Mouse (Mus musculus) hindbrain, embryonic 11.5 days (tissue): ENCODE data around the gene Anapc15-ps. TPM values are rescaled to one million over a fixed set of nuclear protein-coding genes. Genes with fewer than 3 reads are reported as not detected.

Source experiments
- ATAC-seq: fragments of 200-750 bp; cut with Nextera tagmentation; 2 replicates; pipeline ENCODE4 v1.8.0; 2017; ENCODE audit warnings: mild to moderate bottlenecking, moderate TSS enrichment, moderate library complexity; ENCODE audit not compliant: low FRiP score
- DNase-seq: peaks from one replicate; pipeline ENCODE4 v3.0.0-alpha.2; 2015; ENCODE audit warnings: low spot score
- H3K27ac ChIP-seq: fragments of 300-500 bp; sonication (generic); 2 replicates; pipeline ENCODE4 v1.5.1; 2014; ENCODE audit warnings: mild to moderate bottlenecking, low read depth, low read length
- H3K27me3 ChIP-seq: fragments of 300-500 bp; sonication (generic); 2 replicates; pipeline ENCODE4 v1.6.1; 2014; ENCODE audit warnings: mild to moderate bottlenecking, low read length, moderate library complexity, mixed read lengths; ENCODE audit not compliant: control insufficient read depth, insufficient read depth
- H3K36me3 ChIP-seq: fragments of 300-500 bp; sonication (generic); 2 replicates; pipeline ENCODE4 v1.6.1; 2014; ENCODE audit warnings: mild to moderate bottlenecking, low read length, moderate library complexity, mixed read lengths; ENCODE audit not compliant: control insufficient read depth, insufficient read depth
- H3K4me1 ChIP-seq: fragments of 300-500 bp; sonication (generic); replicated peaks from 2 replicates; pipeline ENCODE4 v1.6.1; 2014; ENCODE audit warnings: low read length, mixed read lengths; ENCODE audit not compliant: control insufficient read depth, insufficient read depth
- H3K4me2 ChIP-seq: fragments of 300-500 bp; sonication (generic); replicated peaks from 2 replicates; pipeline ENCODE4 v1.6.1; 2014; ENCODE audit warnings: mild to moderate bottlenecking, low read depth, low read length
- H3K4me3 ChIP-seq: fragments of 300-500 bp; sonication (generic); 2 replicates; pipeline ENCODE4 v1.5.1; 2014; ENCODE audit warnings: low read depth, low read length
- H3K9ac ChIP-seq: fragments of 300-500 bp; sonication (generic); 2 replicates; pipeline ENCODE4 v1.6.1; 2014; ENCODE audit warnings: low read depth, low read length
- H3K9me3 ChIP-seq: fragments of 300-500 bp; sonication (generic); 2 replicates; pipeline ENCODE4 v1.6.1; 2016; ENCODE audit warnings: low read length; ENCODE audit not compliant: control insufficient read depth
- WGBS: fragments of 180-500 bp; shearing (Covaris S2); extraction: QIAGEN DNeasy Blood & Tissue Kit; methylation state at CpG from one replicate; pipeline ENCODE4 v1.1.7; 2014; 5-methylcytosine and 5-hydroxymethylcytosine counted together
- polyA plus RNA-seq: library from polyadenylated mRNA; unstranded; fragments of >200 nt; fragmentation: Nextera tagmentation; extraction: Ambion mirVana; gene quantifications from 2 replicates; pipeline ENCODE4 v1.2.1, GENCODE M21; 2014

Anapc15-ps gene
- polyA plus RNA-seq, 1 experiment from 2014 or later: not detected

DNA sequence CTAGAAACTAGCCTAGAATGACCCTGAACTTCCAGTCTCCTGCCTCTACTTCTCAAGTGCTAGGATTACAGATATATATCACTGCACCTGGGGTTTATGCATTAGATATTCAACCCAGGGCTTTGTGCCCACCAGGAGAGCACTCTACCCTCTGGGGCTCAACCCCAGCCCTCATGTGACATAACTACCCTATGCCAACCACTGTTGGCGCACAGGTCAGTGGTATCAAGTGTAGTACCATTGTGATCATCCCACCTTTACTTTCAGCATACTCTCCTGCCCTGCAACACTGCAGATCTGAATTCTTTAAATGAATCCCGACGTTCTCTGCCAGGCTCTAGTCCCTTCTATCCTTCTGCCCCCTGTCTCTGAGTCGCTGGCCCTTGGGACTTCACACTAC is 11.0 kb upstream of the Anapc15-ps start:
- DNase-seq: no peak
- ATAC-seq: no peak
- H3K27me3 ChIP-seq: no peaks in the 10 kb centered on the region
- H3K36me3 ChIP-seq: no peaks in the 10 kb centered on the region
- no peaks in the 10 kb centered on the region for H3K9me3 ChIP-seq
- H3K4me3 ChIP-seq: no peak overlapping the region
- peaks cover 4% of the 10 kb centered on the region for H3K4me1 ChIP-seq
- no peak overlapping the region for H3K9ac ChIP-seq
- 90% methylated on average over 4 of the region's 4 CpGs for WGBS
- no peak overlapping the region for H3K27ac ChIP-seq
- H3K4me2 ChIP-seq: no peak overlapping the region

DNA sequence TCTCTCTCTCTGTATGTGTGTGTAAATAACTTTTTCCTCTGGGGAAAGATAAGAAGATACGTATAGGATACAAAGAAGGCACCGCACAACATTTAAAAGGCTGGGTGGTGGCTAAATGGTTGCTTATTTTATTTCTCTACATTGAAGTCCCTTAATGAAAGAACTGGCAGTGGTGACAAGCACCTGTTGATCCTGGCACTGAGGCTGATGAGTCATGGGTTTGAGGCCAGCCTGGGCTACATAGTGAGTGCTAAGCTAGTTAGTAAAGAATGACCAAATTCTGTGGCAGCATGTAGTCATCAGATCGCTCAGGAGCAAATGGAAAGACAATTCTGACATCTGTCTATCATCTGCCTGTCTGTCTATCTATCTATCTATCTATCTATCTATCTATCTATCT is 10.5 kb upstream of the Anapc15-ps start:
- Histone ChIP-seq H3K36me3 (no peaks in the 10 kb centered on the region), H3K9me3 (no peaks in the 10 kb centered on the region), H3K4me1 (peaks cover 4% of the 10 kb centered on the region), H3K9ac (no peak overlapping the region), H3K27ac (no peak overlapping the region), H3K4me3 (no peak overlapping the region), H3K4me2 (no peak overlapping the region), H3K27me3 (no peaks in the 10 kb centered on the region)
- ATAC-seq: no peak
- DNase-seq: no peak
- WGBS: 88% methylated on average over 3 of the region's 3 CpGs

DNA sequence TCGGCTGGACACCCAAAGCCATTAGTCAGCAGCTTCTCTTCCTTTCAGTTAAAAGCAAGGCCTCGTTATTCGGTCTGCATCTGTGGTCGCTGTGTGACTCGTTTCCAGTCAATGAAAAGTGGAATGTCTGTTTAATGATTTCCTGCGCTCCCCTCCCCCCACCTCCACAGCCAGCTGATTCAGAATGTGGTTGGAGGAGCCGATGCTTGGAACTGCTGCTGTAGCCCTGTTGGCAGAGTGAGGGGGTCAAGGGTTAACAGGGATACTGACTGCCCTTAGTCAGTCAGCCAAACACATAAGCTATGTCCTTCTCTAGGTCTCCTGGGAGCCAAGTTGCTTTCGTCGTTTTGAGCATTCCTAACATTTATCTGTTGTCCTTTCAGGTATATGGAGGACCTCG is 9.7 kb upstream of the Anapc15-ps start:
- Histone ChIP-seq H3K27ac (no peak overlapping the region), H3K9ac (no peak overlapping the region), H3K27me3 (no peaks in the 10 kb centered on the region), H3K4me1 (peaks cover 4% of the 10 kb centered on the region), H3K36me3 (no peaks in the 10 kb centered on the region), H3K4me2 (no peak overlapping the region), H3K9me3 (no peaks in the 10 kb centered on the region), H3K4me3 (no peak overlapping the region)
- ATAC-seq: no peak
- WGBS: 64% methylated on average over 10 of the region's 10 CpGs
- no peak for DNase-seq

DNA sequence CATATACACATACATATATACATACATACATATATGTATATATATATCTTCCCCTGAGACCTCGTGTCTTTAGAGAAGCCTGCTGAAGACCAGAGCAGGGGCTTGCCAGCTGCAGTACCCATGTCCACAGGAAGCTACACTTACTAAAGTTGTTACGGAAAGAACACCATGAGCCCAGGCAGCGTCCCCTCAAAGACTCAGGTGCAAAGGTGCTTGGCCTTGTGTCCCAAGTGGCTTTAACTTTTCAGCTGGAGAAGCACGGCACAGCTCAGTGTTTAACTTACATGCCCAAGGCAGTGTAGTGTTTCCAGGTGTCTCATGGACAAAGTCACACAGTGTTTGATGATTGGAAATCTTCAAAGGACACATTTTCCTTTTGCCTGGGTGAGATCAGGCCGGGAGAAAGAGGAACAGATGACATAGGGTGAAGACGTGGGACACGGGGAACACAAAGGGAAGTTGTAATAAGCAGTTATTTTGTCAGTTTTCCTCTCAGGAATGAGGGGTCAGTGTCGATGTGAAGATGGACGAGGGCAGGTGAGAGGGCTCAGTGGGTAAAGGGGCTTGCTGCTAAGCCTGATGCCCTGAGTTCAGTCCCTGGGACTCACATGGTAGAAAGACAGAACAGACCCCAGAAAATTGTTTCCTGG is 9.0 kb upstream of the Anapc15-ps start:
- no peak overlapping the region for H3K4me3 ChIP-seq
- peaks cover 4% of the 10 kb centered on the region for H3K4me1 ChIP-seq
- no peak overlapping the region for H3K27ac ChIP-seq
- H3K36me3 ChIP-seq: no peaks in the 10 kb centered on the region
- no peak overlapping the region for H3K9ac ChIP-seq
- H3K4me2 ChIP-seq: no peak overlapping the region
- ATAC-seq (no peak), DNase-seq (no peak)
- H3K9me3 ChIP-seq: no peaks in the 10 kb centered on the region
- no peaks in the 10 kb centered on the region for H3K27me3 ChIP-seq
- whole genome bisulfite sequencing: 84% methylated on average over 9 of the region's 9 CpGs

DNA sequence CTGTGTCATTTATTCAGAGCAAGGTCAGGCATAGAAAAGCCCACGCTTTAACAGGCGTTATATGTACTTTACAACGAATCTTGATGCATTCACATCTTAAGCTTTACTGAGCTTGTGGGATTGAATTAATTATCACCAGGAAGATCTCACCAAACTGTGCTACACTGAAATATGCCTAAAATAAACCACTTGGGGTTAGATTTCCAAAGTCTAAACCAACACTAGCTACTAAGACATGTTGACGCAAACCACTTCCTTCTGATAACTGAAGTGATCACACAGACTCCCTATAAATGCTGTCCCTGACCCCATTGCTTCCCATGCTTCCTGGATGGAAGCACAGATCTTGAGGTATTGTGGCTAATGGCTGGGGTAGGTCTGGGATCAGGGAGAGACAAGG is 8.2 kb upstream of the Anapc15-ps start:
- Histone ChIP-seq H3K27ac (no peak overlapping the region), H3K9me3 (no peaks in the 10 kb centered on the region), H3K27me3 (no peaks in the 10 kb centered on the region), H3K4me2 (no peak overlapping the region), H3K4me3 (no peak overlapping the region), H3K36me3 (no peaks in the 10 kb centered on the region), H3K4me1 (peaks cover 4% of the 10 kb centered on the region), H3K9ac (no peak overlapping the region)
- ATAC-seq: no peak
- 85% methylated on average over 4 of the region's 4 CpGs for WGBS
- no peak for DNase-seq

DNA sequence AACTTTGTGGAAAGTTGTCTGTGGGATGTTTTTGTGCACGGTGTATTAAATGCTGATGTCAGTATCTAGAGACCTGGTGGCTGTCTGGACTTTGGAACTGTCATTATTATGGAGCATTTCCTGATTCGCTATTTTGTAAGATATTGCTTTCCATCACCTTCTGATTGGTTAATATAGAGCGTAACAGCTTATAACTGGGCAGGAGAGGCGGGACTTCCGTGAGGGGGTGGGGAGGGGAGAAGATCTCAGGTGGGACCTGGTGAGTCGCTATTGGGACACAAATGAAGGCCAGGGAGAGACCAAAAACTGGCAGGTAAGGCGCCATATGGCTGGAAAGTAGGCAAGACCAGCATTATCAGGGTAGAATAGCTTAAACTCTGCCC is 7.8 kb upstream of the Anapc15-ps start:
- no peaks in the 10 kb centered on the region for H3K27me3 ChIP-seq
- H3K4me1 ChIP-seq: peaks cover 4% of the 10 kb centered on the region
- DNase-seq (no peak), ATAC-seq (peak; percentile 67; the same call in 1 of the 2 replicates)
- H3K4me2 ChIP-seq: peak overlapping the region; percentile 22
- no peak overlapping the region for H3K27ac ChIP-seq
- WGBS: 54% methylated on average over 7 of the region's 7 CpGs
- no peak overlapping the region for H3K9ac ChIP-seq
- H3K4me3 ChIP-seq: 0 out of 2 replicates have a peak overlapping the region, but pooled peaks have one; percentile 16
- no peaks in the 10 kb centered on the region for H3K36me3 ChIP-seq
- no peaks in the 10 kb centered on the region for H3K9me3 ChIP-seq

DNA sequence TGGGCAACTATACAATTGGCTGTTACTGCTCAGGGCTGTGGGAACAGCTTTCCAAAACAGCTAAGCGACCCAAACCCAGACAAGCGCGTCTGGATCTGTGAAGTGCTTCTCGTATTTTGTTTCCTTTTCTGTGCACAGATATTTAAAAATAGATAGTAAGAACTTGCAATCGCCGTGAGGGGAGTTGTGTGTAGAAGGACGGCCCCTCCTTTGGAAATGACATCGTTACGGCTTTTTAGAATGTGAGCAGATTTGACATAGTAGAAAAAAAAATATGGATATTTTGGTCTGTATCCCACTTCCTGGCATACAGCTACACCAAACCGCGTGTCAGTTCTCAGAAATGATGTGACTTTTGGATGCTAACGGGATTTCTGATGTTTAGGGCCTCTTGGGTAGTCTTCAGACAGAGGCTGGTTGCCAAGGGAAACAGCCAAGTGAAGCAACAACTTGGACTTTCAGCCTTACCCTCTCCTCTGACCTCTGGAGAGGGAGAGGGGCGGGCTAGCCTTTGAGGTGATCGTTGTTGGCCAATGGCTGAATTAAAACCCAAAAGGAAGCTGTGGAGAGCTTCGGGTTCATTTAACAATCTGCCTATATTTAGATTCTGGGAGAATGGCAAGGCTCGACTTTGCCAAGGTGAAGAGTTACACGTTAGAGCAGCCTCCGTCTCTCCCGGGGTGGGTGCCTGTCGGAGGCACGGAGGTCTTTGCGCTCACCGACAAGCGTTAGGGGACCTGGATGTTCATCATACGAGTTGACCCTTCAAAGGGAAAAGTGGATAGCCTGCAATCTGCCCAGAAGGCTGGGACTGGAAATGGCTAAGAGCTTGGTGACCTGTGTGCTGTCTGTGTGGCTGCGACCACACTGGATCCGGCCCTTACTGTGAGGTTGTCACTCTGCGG is 7.2 kb upstream of the Anapc15-ps start:
- H3K27ac ChIP-seq: no peak overlapping the region
- WGBS: 50% methylated on average over 28 of the region's 28 CpGs

DNA sequence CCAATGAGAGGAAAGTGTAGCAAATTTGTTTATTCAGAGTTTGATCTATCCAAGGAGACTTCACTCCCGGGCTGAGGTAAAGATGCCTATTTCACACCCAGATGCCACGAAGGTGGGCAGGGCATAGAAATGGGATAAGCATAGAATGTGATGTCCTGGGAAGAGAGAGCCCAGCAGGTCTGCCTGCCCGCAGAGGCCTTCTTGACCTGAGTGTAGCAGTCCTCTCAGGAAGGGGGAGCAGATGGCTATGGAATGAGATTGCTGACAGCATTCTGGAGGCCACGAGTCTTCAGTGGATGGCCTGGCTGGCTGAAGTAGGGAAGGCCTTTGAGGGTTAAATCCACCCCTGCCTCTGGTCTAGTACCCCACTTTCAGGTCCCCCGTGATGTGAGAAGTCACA is 5.9 kb upstream of the Anapc15-ps start:
- no peak overlapping the region for H3K9ac ChIP-seq
- peaks cover 4% of the 10 kb centered on the region for H3K4me1 ChIP-seq
- no peak overlapping the region for H3K27ac ChIP-seq
- H3K27me3 ChIP-seq: no peaks in the 10 kb centered on the region
- no peak overlapping the region for H3K4me3 ChIP-seq
- no peak for ATAC-seq
- WGBS: 86% methylated on average over 5 of the region's 5 CpGs
- no peak for DNase-seq
- no peaks in the 10 kb centered on the region for H3K9me3 ChIP-seq
- H3K36me3 ChIP-seq: no peaks in the 10 kb centered on the region
- H3K4me2 ChIP-seq: no peak overlapping the region

More for the DNA sequence above, 7.2 kb upstream of the Anapc15-ps start:
- H3K4me3 ChIP-seq: 0 out of 2 replicates have a peak overlapping the region, but pooled peaks have one; percentile 16
- no peaks in the 10 kb centered on the region for H3K9me3 ChIP-seq
- peak overlapping the region; percentile 22 for H3K4me2 ChIP-seq
- H3K36me3 ChIP-seq: no peaks in the 10 kb centered on the region
- no peak overlapping the region for H3K9ac ChIP-seq
- no peaks in the 10 kb centered on the region for H3K27me3 ChIP-seq
- peaks cover 4% of the 10 kb centered on the region for H3K4me1 ChIP-seq
- DNase-seq: peak; percentile 35
- ATAC-seq: no peak
